Mouse (Mus musculus): ENCODE results near the gene Atg9a. TPM values are rescaled to one million over a fixed set of nuclear protein-coding genes. Genes with fewer than 3 reads are reported as not detected.

Atg9a gene
- polyA plus RNA-seq, 3 experiments from 2014 or later = 7.5 to 10.8 (median 8.4) TPM

DNA sequence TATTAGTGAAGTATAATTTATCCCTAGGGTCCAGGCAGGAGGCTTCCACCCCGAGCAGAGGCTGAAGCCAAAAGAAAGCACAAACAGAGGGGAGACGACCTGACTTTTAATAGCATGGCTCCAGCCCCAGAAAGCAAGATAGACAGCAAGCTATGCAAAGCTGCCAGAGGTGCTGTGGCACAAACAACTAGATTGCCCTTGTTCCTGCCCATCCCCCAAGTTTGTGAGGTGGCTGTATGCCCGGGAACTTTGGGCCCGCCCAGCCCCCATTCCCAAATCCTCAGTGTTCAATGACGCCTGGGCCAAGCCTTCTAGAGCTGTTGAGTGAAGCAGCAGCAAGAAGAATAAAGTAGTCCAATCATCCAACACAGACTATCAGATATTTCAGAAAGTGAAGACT lies 22.9 kb upstream of the Atg9a start:
- no peak for ATAC-seq

DNA sequence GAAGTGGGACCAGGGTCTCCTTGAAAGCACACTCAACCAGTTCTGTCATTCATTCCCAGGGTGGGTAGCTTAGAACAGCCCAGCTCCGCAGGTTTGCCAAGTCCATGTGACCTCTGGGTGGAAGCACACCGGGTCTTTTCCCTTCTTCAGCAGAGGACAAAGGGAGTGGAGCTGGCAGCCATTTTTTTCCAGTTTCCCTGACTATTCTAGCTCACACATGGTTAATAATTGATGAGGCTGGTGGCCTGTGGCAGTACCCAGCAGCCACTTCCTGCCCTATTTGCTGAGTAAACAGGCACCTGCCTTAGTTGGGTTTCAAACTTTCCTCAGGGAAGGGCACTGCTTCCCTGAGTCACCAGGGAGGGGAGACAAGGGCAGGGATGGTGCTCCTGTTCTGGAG lies 22.4 kb upstream of the Atg9a start:
- ATAC-seq = no peak

DNA sequence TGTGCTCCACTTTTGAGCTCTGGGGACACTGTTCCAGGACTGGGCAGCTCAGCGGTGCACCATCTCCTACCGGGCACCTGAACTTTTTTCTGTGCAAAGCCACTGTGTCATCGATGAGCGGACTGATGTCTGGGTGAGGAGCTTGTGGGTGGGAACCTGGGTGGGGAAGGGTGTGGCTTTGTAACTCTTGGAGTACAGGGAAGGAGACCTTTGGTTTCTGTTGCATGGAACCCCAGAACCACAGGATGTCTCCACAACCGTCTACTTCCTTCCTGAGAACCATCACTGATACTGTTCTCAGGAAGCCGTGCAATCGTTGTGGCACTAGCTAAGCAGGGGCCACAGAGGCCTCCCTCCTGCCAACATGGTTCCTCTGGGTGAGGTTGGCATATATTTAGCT lies 21.1 kb upstream of the Atg9a start:
- ATAC-seq = no peak

- ATAC-seq = no peak
Measured at GRCm38 (mm10) chr1:75212542-75212941, 20.5 kb upstream of the Atg9a start.

DNA sequence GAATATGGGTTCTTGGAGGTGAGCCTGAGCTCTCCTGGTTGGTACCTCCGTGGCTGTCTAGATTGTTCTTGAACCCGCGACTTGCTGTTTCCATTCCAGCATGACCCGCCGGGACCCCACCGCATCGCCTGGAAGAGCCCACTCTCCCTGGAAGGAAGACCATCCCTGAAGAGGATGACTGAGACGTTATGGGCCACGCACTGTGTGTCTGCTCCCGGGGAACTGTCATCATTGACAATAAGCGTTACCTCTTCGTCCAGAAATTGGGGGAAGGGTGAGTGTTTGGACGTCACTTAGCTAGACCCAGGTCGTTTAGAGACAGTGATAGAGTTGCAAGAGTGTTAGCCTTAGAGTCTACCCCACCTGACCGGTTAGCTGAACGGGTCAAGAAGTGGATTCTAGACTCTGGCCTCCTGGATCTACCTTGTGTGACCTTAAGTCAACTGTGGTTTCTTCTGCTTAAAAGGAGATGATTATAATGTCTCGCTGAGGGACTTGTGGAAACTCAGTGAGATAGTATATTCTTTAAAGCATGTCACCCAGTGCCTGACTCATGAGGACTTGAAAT lies 19.2 kb upstream of the Atg9a start:
- peak; percentile 20 for ATAC-seq

- ATAC-seq = peak; percentile 92
Measured at GRCm38 (mm10) chr1:75210136-75211087, 18.4 kb upstream of the Atg9a start, which contains the start of the genes Glb1l and Stk16. Gene Glb1l, minus strand, starts transcription at chr1:75210813. Gene Stk16, plus strand, starts transcription at chr1:75210838.

GRCm38 (mm10) chr1:75208967-75209678 lies 17.1 kb upstream of the Atg9a start:
- ATAC-seq = no peak

GRCm38 (mm10) chr1:75201236-75201635 lies 9.2 kb upstream of the Atg9a start:
- ATAC-seq = no peak

DNA sequence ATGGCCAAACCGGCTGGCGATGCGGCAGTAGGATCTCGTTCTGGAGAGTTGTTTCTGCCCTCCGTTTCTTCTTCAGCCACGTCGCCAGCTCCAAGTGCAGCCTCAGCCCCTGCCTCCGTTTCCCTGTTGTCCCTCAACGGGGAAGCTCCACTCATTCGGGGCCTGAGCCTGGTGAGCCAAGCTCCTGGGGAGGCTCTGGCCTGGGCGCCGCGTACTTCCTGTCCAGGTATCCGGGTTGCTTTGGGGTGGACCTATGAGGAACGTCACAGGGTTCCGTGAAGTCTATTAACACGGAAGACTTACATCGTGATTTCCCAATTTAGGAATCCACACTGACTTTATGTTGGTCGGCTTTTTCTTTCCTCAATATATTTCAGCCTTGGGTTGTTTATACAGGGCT lies 456 bp upstream of the Atg9a start:
- no peak for ATAC-seq

GRCm38 (mm10) chr1:75191258-75191621 lies 756 bp downstream of the Atg9a start:
- ATAC-seq = no peak

DNA sequence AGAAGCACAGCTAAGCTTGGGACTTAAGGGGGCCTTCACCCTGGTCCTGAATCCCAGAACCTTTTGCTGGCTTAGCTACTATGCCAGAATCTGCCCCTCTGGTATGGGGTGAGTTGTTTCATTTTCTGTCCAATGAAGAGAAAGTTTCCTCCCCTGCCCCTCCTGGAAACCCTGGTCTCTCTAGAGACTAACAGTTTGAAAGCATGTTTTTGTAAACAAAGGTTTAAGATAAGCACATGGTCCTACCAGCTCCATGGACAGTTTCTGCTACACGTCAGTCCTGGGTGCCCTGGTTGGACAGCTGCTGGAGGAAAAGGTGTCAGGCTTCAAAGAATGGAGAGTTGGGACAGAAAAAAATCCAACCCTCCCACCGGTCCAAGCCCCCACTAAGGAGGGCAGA lies 1.4 kb downstream of the Atg9a start:
- ATAC-seq = no peak

DNA sequence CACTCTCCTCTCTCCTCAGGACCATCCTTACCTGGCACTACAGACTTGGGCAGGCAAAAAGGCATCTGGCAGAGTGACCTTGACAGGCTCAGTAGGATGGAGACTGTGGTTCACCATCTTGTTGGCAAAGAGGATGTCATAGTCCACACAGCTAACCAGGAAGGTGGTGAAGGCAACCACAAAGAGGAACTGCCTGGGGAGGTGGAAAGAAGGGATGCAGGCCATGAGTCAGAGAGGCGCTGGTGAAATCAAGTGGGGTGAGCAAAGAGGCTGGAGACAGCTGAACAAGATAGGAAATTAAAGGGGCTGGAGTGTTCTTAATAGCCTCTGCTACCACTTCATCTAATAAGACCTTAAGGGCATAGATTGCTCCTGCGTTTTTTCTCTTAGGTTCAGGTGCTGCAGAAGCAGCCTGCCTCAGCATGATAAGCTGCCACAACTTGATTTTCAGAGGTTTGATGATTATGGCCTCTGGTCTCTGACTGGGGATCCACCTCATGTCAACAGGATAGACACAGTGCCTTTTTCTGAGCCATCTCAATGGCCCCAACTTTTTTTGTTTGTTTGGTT lies 4.0 kb downstream of the Atg9a start:
- no peak for ATAC-seq

- no peak for ATAC-seq
Measured at GRCm38 (mm10) chr1:75187126-75187525, 4.9 kb downstream of the Atg9a start.

DNA sequence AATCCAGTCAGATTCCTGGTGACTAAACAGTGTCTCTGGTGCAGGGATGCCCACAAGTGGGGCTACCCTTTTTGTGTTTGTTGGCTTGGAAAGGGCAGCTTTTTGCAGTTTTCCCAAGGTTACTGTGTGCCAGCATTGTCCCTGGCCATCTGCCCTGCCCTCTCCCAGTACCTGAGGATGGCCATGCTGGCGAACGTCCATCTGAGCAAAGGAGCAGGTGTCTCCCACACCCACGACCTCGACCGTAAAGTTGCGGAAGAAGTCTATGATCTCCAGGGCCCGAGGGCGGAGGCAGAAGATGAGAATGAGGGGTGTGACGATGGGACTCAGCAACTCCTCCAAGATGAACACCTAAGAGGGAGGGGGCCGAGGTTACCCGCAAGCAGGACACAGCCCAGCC lies 6.5 kb downstream of the Atg9a start:
- no peak for ATAC-seq

DNA sequence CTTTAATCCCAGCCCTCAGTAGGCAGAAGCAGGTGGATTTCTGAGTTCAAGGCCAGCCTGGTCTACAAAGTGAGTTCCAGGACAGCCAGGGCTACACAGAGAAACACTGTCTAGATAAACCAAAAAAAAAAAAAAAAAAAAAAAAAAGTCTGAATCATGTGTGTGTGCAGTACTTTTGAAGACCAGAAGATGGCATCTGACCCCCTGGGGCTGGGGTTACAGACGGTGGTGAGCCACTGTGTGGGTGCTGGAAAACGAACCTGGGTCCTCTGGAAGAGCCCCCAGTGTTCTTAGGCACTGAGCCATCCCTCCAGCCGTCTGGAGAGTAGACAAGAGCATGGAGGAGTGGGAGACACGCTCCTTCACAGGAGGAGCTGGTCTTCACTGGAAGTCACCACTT lies 9.8 kb downstream of the Atg9a start:
- ATAC-seq = no peak

DNA sequence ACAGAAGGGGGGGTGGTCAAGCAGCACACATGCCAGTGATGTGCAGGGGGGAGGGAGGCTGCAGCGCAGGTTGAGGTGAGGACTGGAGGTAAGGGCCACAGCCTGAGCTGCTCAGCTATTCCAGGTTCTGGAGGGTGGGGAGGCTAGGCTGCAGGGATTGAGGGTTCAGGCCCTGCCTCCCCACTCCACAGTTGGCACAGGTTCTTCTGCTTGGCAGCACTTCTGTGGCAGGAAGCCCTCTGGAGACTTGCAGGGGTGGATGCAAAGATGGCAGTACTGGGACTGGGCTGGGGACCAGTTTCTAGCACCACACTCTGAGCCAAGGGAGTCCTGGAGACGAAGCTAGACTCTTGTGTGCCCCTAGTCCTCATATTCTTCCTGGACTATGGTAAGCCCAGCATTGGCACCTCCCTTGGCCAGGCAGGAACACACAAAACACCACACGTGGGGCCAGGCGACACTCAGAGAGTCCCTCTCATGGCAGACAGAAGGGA lies 10.6 kb downstream of the Atg9a start:
- no peak for ATAC-seq

DNA sequence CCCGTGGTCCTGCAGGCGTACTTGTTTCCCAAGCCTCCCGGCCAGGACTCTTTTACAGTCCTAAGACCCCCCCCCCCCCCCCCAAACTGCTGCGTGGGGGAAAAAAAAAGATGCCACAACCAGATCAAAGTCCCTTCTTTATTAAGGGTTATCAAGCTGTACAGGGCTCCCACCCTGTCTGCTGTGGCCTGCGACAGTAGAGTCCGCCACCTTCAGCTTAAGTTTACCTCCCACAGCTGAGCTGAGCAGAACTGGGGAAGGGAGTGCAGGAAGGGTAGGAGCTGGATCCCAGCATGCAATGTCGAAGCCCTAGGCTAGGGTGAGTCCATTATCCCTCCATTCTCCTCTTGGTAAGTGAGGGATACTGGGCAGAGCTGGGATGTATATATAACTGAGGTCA lies 11.3 kb downstream of the Atg9a start:
- ATAC-seq = no peak

GRCm38 (mm10) chr1:75180105-75180590 lies 11.8 kb downstream of the Atg9a start, which contains the start of gene Abcb6:
Gene Abcb6, minus strand, starts transcription at chr1:75180392.
- ATAC-seq = peak; percentile 88

GRCm38 (mm10) chr1:75179334-75180104 lies 12.5 kb downstream of the Atg9a start:
- peak; percentile 32 for ATAC-seq

DNA sequence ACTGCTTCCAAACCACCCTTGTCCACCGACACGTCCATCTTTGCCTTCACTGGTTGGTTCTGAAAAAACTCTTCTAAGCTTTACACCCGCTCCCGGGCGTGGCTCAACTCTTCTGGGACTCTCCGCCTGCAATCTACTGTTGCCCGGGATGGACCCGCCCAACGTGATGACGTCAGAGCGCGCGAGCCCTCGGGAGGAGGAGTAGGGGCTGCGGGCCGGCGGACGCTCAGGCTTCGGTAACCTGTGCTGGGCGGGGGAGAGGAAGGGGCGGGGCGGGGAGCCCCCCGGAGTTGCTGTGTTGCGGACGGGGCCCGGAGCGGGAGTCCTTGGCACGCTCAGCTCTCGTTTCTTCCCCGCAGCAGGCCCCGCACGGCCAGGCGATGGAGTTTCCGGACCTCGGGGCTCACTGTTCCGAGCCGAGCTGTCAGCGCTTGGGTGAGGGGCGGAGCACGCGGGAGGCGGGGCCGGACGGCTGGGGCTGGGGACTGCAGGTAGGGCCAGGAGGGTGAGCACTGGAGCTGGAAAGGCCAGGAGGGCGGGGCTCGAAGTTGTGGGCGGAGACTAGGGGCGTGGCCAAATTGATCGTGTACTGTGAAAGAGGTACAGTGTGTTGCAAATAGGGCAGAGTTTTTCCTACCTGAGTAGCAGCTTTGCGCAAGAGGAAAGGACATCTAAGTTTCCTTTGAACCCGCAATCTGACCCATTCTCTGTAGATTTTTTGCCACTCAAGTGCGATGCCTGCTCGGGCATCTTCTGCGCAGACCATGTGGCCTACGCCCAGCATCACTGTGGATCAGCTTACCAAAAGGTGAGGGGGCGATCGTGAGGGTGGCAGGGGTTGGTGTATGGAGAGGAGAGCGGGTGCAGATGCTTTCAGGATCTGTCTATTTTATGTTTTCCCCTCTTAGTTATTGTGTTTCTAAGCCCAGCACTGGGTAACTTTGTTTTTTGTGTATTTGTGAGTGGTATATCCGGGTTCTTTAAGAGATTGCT lies 23.2 kb downstream of the Atg9a start, which contains the start of gene Zfand2b:
Gene Zfand2b, plus strand, starts transcription at position 175 of the 993 bp plus-strand sequence.
- ATAC-seq = peak; percentile 91
